Mouse (Mus musculus): ENCODE measurements around the gene Gatb.
A peak's percentile ranks its signal among the peaks of the same experiment; 100 is the strongest.

The Gatb gene

GRCm38 (mm10) chr3:85661926-85662813, 88.3 kb downstream of the Gatb start:
- DNase-seq = no peak

- peak; percentile 67 for DNase-seq
These were observed 89.9 kb downstream of the Gatb start for GRCm38 (mm10) chr3:85663826-85664225.

DNA sequence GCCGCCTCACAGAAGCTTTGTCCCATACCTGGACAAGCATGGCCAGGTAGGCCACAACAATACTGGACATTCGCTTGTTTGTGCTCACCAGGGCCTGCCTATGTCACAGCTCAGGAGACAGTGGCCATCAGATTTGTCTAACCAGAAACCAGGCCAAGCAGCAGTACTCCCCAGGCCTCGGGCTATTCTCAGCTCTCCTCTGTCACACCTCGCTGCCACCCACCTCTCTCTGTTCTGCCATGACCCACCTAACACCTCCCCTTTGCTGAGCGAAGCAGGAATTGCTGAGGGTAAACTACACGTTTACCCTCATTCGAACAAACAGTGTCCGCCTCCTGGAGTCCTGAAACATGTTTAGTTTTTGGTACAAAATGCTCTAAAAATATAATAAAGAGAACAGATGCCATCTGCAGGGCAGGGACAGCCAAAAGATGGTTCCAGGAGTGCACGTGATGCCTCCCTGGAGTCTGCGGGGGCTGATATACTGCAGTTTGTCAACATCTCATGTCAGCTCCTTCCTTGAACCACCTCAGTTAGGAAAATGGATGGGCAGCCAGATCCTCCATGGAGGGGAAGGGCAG, 90.8 kb downstream of the Gatb start:
- peak; percentile 14 for DNase-seq

- peak; percentile 84 for DNase-seq
These were observed 92.2 kb downstream of the Gatb start for GRCm38 (mm10) chr3:85666166-85666565.

- no peak for DNase-seq
These were observed 92.8 kb downstream of the Gatb start for GRCm38 (mm10) chr3:85666736-85667135.

DNA sequence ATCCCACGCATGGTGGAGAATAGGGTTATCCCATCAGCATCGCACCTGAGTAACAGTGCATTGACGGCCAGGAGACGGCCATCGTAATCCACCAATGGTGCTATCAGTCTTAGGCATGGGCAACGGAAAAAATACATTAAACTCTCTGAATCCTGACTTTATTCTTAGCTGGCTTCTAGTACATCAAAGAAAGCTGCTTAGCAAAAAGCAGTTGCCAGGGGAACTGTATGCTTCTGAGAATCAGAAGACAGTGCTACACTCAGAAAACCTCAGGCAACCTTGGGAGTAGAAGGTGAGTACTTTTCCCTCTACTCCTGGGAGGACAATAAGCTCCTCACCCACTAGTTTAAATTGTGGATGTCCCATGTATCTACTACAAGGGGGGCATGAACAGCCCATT, 93.8 kb downstream of the Gatb start:
- DNase-seq = no peak

DNA sequence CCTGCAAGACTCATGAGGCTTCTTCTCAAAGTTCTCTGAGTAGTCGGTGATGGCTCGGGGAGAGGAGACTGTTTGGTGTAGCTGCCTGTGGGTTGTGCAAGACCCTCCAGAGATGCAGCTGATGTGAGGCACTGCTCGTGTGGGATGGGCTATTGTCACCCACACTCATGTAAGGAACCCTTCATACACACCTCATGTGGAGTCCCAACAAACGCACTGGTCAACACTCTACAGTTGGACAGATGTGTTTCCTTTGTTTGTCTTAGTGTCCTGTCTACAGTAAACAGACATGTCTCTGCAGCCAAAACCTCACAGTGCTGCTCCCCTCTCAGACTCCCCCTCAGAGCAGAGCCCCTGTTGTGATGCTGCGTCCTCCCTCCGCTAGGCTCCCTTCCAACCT, 95.9 kb downstream of the Gatb start:
- no peak for DNase-seq

- DNase-seq = no peak
These were observed 103.2 kb downstream of the Gatb start for GRCm38 (mm10) chr3:85677133-85677532.

DNA sequence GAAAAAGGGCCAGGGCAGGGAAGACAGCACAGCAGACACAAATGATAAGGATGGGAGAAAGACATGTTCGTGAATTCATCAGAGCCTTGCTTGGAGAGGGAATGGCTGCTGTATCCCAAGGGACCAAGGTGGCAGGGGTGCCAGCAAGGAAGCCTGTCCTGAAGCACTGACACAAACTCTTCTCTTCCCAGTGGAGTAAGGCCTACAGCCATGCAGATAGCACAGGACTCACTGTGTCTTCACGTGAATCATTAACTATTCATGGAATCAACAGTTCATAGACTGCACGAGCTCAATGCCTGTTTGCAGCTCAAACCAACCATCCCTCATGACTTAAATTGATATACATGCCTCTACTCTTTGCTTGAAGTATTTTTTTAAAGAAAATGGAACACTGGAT, 104.0 kb downstream of the Gatb start:
- peak; percentile 19 for DNase-seq

DNA sequence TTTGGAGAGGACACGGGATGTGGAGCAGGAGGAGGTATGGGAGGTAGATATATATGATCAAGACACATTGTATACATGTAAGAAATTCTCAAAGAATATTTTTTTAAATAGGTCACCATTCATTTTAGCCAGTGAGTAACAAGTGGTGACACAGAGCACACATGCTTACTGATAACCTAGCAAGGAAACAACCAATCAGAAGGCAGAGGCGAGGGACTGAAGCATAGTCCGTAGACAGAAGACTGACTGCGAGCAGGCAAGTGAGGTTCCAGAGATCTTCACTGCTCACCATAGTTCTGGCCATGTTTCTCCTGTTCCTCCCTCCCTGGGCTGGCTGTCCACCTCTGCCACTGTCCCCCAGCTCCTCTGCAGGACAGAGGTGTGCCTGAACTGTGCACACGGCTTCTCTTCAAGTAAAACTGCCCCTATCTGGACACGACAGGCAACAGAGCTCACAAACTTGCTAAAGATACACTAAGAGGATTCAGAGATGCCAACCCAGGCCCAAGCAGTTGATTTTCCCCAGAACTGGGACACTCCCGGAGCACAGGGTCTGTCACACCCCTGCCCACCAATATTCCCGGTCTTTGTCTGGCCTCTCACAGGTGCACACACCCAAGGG, 105.5 kb downstream of the Gatb start:
- DNase-seq = no peak

GRCm38 (mm10) chr3:85679960-85680359, 106.0 kb downstream of the Gatb start:
- DNase-seq = no peak

DNA sequence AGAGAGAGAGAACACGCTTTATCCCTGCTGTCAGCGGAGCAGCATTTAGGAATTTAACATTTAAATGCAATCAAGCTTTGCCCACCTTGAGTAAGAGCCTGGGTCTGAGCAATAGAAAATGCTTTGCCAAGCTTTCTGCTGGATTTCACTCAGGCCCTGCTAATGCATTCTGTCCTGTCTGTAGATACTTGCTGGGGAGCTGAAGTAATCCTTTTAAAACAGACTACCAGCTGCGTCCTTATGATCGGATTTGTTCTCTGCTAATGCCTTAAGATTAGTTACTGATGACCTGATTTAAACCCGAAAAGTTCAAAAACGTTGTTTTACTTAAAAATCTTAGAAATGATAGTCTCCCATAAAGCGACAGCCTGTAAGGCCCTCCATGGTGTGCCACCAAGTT, 107.2 kb downstream of the Gatb start:
- DNase-seq = no peak

DNA sequence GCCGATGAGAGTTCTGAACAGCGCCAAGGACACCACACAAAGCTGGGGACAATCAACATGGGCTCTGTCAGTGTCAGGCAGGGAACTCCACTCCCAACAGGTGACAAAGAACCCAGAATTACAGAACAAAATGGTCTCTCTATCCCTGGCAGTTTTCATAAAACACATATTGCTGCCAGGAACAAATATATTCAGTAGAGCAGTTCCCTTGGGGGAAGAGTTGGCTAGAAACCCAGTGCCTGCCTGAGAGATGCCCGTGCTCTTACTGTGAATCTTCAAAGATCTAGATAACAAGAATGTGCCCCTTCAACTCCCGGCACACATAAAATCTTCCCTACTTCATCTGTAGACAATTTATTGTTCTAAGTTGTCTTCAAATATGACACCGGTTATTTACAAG, 109.7 kb downstream of the Gatb start:
- DNase-seq = no peak

GRCm38 (mm10) chr3:85685271-85685670, 111.4 kb downstream of the Gatb start:
- no peak for DNase-seq

DNA sequence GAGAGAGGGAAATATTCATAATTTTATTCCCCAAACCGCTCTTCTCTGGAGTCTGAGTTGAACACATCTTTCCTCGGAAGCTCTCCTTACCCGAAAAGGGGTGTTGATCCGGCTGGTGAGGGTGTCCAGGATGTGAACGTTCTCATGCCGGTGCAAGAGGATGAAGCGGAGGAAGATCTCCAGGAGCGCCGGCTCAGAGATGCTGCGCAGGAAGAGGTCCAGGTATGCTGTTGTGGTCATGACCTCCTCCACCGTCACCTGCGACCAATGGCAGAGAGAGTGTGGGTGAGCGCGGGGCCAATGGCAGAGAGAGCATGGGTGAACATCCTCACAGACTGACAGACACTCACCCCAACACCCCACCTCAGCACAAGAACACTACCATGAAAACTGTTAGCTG, 114.4 kb downstream of the Gatb start:
- DNase-seq = no peak

DNA sequence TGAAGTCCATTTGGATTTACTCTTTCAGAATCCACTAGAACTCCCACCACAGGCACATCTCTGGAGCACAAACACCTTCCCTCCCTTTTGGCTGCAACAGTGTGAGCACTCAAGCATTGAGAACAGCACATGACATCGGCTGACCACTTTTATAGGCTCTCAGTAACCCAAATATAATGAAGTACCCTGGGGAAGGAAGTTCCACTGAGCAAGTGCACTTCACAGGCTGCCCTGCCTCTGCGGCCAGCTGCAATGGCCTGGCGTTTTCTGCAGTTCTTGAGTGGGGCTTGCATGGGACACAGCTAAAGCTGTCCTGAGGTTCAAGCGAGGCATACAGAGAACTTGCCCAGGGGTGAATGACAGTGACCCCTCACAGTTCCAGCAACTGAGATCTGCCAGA, 117.2 kb downstream of the Gatb start:
- peak; percentile 37 for DNase-seq

DNA sequence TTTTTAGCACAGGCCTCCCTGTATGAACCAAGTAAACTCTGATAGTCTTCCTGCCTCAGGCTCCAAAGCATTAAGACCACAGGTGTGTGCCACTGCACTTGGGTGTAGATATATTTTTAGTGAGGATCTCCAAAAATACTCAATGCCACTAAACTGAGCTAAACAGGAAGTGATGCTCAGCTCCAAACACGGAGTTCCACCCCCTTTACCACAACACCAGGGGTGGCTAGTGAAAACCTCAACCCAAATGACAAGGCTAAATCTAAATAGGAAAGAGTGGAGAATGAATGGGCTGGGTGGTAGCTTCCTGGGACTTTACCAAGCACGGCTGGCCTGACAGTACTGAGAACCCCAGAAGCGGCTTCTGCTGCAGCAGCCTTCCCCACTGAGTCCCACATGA, 119.1 kb downstream of the Gatb start:
- DNase-seq = no peak

DNA sequence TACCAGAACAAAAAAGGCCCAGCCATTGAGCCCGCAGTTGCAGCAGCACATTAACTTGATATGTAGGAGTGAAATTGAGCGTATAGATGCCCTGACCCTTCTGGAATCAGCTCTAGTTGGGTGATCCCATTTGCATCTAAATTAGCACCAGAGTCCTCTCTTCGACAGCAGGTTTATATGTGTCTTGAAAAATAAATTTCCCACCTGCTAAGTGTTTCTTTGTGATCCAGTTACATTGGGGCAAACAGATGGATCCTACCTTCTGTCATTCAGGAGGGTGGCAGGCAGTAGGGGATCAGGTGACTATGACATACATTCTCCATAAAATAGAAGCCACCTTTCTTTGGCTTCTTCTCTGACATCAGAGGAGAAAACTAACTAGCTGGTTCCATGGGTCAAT, 121.1 kb downstream of the Gatb start:
- no peak for DNase-seq

GRCm38 (mm10) chr3:85698496-85698895, 124.6 kb downstream of the Gatb start:
- DNase-seq = no peak

DNA sequence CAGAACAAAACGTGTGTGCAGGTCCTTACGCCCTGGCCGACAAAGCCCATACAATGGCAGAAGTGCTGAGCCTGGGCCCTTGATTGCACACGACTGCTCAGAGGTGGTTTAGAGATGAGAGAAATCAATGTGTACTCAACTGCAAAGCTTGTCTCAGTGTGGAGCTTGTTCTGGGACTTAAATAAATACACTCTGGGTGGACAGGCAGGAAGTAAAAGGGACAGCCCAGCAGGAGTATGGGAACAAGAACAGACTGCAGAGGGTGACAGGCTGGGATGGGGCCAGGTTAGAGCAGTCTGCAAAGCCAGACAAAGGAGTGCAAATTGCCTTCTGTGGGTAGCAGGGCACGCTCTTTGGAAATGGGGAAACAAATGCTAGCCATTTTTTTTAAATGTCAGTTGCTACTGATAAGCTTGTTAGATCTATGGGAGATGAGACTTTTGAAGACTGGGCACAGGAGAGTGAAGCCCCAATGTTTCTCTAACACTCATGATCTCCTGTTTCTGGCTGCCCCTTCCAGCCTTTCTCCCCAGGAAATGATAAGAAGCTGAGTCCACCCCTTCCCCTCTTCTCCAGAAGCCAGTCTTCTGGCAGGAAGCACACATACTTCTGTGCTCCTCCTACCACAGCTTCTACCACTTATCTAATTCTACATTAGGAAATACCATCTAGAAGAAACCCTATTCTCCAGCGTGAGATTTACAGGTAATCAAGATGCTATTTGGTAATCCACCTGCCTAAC, 129.4 kb downstream of the Gatb start:
- DNase-seq = no peak

Data from kidney, adult 9 months (tissue).